Mouse (Mus musculus) erythroblast, adult 5-6 weeks (primary cell): ENCODE measurements around the gene Fggy. TPM values are rescaled to one million over a fixed set of nuclear protein-coding genes. Genes with fewer than 3 reads are reported as not detected.

Experiments
- ATAC-seq: replicated peaks from 2 replicates; pipeline ENCODE4 v1.8.0; 2016; ENCODE audit warnings: moderate number of reproducible peaks, mild to moderate bottlenecking, moderate TSS enrichment, inconsistent platforms; ENCODE audit not compliant: poor library complexity, low FRiP score, severe bottlenecking
- total RNA-seq, 2 experiments: library from RNA; stranded (forward) in 1 of 2; stranded (reverse) in 1 of 2; fragments of 150-400 nt in 1 of 2; fragments of 200-764, 138-1000 nt in 1 of 2; gene quantifications; 2 replicates each; pipeline versions ENCODE4 v1.2.3 to v1.2.4; 2015 to 2017; ENCODE audit warnings: low replicate concordance in 2 of 2

Gene Fggy
- total RNA-seq, 2 experiments from 2014 or later = 0.85 to 15.4 TPM

GRCm38 (mm10) chr4:95839860-95840259, 282.6 kb downstream of the Fggy start:
- no peak for ATAC-seq

GRCm38 (mm10) chr4:95840389-95841053, 283.2 kb downstream of the Fggy start:
- ATAC-seq = no peak

GRCm38 (mm10) chr4:95845981-95846617, 288.8 kb downstream of the Fggy start:
- no peak for ATAC-seq

- no peak for ATAC-seq
Observed at GRCm38 (mm10) chr4:95847219-95847618, 289.9 kb downstream of the Fggy start.

GRCm38 (mm10) chr4:95847664-95848063, 290.4 kb downstream of the Fggy start:
- ATAC-seq = no peak

DNA sequence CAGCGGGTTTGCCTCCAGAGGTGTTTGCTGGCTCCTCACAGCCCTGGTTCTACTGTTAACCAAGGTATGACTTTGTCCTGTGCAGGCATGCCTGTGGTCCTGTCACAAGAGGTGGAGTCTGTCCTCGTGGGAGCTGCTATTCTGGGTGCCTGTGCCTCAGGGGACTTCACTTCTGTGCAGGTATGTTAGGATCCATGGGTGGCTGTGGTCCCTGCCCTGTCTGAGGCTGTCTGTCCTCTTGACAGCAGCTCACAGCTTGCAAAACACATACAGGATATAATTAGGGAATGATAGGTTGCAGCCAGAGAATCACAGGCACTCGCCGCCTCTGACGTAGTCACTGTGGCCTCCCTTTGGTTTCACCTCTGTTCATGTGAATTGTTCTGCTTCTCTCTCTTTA, 292.2 kb downstream of the Fggy start:
- no peak for ATAC-seq

DNA sequence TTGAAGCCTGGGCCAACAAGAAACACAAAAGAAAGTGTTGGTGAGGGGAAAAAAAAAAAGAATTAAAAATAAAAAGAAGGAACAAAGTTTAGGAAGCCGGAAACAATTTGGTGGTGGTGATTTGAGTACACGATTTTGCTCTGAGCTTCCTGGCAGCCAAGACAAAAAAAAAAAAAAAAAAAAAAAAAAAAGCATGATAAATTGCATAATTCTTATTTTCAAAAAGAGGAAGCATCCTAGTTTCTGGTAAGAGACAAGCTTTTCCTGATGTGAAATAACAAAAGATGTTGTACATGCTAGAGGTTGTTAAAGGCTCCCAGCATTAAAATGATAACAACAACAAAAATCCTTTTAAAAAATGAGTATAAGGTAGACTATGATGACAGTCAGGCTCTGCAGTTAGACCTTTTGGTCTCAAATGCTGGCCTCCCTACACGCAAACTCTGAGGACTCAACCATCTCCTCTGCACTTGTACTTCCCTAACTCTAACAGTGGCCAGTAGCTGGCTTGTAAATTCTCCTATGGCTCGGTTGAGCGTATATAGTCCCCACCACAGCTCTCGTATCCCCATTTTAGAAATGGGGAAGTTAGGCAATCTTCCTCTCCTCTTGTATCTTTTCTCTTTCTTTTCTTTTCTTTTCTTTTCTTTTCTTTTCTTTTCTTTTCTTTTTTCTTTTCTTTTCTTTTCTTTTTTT, 292.9 kb downstream of the Fggy start:
- no peak for ATAC-seq

- no peak for ATAC-seq
Observed at GRCm38 (mm10) chr4:95852257-95852656, 294.9 kb downstream of the Fggy start.

GRCm38 (mm10) chr4:95856008-95856407, 298.7 kb downstream of the Fggy start:
- ATAC-seq = no peak

- ATAC-seq = no peak
Observed at GRCm38 (mm10) chr4:95860601-95861000, 303.3 kb downstream of the Fggy start.

- ATAC-seq = no peak
Observed at GRCm38 (mm10) chr4:95861074-95861473, 303.8 kb downstream of the Fggy start.

DNA sequence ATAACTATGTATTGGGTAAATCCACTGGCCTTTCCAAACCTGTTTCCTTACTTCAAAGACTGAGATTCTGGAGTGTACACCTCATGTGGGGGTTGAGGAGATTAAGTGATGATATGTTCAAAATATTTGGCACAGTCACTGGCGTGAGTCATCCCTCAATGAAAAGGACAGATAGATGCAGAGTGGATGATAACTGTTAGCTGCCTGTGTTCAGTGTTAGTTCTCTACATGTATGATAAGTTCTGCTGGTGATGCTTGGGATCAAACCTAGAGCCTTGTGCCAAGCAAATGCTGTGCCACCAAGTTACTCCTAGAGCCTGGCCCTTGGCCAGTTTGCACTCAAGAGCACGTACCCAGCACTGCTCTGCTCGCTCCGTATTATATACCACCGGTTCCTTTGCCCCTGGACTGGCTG, 304.4 kb downstream of the Fggy start:
- no peak for ATAC-seq

- ATAC-seq = no peak
Observed at GRCm38 (mm10) chr4:95862276-95862675, 305.0 kb downstream of the Fggy start.

DNA sequence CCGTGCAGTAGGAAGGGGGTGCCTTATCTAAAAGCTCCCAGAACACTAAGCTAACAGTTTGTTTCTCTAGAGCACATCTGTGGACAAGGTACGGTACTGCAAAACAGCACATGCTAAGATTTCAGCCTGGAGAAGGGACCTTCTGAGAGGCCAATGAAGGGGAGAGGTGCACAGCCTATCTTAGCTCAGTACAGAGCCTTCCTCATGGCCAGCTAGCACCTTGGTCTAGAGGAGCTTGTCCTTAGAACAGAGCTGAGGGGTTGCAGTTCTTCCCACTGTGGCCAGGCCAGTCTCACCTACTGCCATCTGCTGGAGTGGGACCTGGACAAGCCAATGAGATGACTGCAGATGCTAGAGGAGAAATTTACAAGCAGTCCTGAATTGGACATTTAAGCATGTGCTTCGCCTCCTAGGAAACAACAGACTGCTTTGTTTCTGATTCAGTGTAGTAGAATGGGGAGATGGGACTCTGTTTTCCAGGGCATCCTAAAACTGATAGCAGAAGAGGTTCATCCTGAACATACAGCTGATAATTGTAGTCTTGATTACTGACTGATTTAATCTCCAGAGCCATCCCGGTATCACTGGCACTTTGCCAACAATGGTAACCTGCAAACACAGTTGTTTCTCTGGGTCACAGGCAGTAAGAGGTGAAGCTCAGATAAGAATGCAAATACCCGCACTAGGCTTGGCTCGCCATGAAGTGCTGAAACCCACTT, 305.6 kb downstream of the Fggy start:
- ATAC-seq = no peak

GRCm38 (mm10) chr4:95863500-95863803, 306.1 kb downstream of the Fggy start:
- no peak for ATAC-seq

DNA sequence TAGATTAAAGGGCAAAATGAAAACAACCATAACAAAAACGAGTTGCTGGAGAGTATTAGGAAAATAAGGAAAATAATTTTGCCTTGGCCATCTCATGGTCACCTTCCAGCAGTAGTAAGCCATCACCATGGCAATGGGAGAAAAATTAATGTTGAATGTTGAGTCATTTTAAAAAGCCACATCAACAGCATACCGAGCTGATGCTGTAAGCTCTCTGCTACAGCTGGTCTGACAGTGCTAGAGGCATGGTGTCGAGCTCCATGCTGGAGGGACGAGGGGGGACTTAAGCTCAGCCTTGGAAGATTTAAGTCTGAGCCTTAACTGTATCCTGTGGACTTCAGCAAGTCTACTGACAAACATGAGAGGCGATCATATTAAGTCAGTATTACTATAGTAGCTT, 307.9 kb downstream of the Fggy start:
- no peak for ATAC-seq

- ATAC-seq = no peak
Observed at GRCm38 (mm10) chr4:95865882-95866281, 308.6 kb downstream of the Fggy start.

DNA sequence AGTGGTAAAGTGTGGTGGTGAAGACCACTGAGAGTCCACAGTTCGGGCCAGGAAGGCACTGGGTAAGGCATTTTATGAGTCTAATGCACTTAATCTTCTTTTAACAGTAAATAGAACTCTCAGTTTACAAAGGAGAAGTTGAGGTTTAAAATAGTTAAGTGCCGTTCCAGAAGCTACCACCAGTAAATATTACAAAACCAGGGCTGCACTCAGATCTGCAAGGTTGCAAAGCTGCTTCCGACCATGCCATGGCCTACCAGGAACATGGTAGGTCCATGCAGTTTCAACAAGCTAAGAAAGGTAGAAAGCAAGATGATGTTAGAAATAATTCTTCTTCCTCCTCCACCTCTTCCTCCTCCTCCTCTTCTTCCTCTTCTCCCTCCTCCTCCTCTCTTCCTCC, 309.8 kb downstream of the Fggy start:
- no peak for ATAC-seq

DNA sequence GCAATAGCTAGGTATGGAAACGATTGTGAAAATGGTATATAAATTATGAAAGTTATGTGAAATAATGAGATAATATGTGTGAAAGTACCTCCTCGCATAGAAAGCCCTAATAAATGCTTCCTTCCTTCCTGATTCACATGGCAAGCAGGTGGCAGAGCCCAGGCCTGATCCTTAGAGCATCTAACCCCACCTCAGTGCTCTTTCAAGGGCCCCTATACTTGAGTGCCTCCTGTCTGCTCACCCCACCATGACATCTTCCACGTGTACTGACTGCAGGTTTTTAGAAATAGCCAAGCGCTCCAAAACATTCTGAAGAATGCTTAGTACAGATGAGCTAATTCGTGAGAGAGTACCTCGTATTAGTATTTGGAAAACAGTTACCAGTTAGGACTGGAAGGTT, 311.0 kb downstream of the Fggy start:
- no peak for ATAC-seq

GRCm38 (mm10) chr4:95871216-95871881, 314.0 kb downstream of the Fggy start:
- no peak for ATAC-seq
